Comparison of ENCODE assay signal across 1 mouse cellular context in the genomic region with DNA sequence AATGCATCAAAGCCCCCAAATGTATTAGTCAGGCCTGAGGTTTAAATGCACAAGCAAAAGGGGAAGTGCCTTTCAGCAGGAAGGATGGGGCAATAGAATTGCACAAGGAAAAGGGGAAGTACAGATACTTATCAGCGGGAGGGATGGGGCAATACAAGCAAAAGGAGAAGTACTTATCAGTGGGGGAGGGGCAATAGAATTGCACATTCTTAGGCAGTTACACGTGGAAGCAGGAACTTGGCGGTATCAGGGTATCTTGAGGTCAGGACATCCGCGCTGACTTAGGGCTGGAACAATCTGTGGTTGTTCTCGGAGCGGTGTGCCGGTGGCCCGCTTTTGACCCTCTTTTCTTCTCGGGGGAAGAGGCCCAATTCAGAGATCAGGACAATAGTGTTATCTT.
A peak's percentile ranks its signal among the peaks of the same experiment; 100 is the strongest.
TF ChIP-seq lines count a peak whose summit lies in the region.

No protein-coding gene starts in this region.

TF ChIP-seq in MEL, 35 proteins besides CTCF, POLR2A, EP300 and RAD21 (continued from another document):
- peak; percentile 94 for TF ChIP-seq MYC (IDR thresholded peaks at IDR 0.05; ENCODE audit: low read depth, low read length)
- TF ChIP-seq MAZ (IDR thresholded peaks at IDR 0.05; ENCODE audit: low read depth, low read length), result peak; percentile 85
- peak; percentile 40; the same call in 1 of the 2 replicates for TF ChIP-seq HCFC1 (IDR thresholded peaks at IDR 0.05; ENCODE audit: low read depth, low read length)
